Mouse (Mus musculus) adrenal gland, postnatal 14 days (tissue): ENCODE results near the gene Pak6. TPM values are rescaled to one million over a fixed set of nuclear protein-coding genes. Genes with fewer than 3 reads are reported as not detected.
"Not testable (repeated sequence)": the region's sequence is repeated elsewhere in the genome, so short reads cannot be mapped to it uniquely, and the experiment has no call there.

Source experiments
- DNase-seq: peaks from one replicate; pipeline ENCODE4 v3.0.0; 2021; ENCODE audit warnings: mixed read lengths
- long read RNA-seq, 2 experiments: library from polyadenylated mRNA; stranded (forward); transcript quantifications; one replicate each; pipeline ENCODE4 v2.0.0; 2021
- total RNA-seq: library from RNA; stranded (reverse); gene quantifications from 2 replicates; pipeline ENCODE4 v1.2.3, GENCODE M21; 2021

Gene Pak6
- 10.5 and 12.7 TPM in 2 replicates for total RNA-seq
- long read RNA-seq, experiment 1, partial matches to known transcripts = 9 of 17 reads
- long read RNA-seq, experiment 1, other reads (novel, unspliced or antisense) = 8 of 17 reads
- long read RNA-seq, experiment 2, partial matches to known transcripts = 8 of 12 reads
- long read RNA-seq, experiment 2, other reads (novel, unspliced or antisense) = 4 of 12 reads

GRCm38 (mm10) chr2:118662902-118663803 lies at the start of gene Pak6:
TSS of gene Pak6 (plus strand) at chr2:118663303.
- DNase-seq = peak; percentile 74

- no peak for DNase-seq
Measured at GRCm38 (mm10) chr2:118618013-118618412, 45.1 kb upstream of the Pak6 start.

- DNase-seq = no peak
Measured at GRCm38 (mm10) chr2:118620101-118620500, 43.0 kb upstream of the Pak6 start.

- no peak for DNase-seq
Measured at GRCm38 (mm10) chr2:118620608-118621007, 42.5 kb upstream of the Pak6 start.

GRCm38 (mm10) chr2:118629276-118629675 lies 33.8 kb upstream of the Pak6 start:
- no peak for DNase-seq

- DNase-seq = no peak
Measured at GRCm38 (mm10) chr2:118633441-118633840, 29.7 kb upstream of the Pak6 start.

- DNase-seq = no peak
Measured at GRCm38 (mm10) chr2:118637258-118637657, 25.8 kb upstream of the Pak6 start.

GRCm38 (mm10) chr2:118637888-118638526 lies 25.1 kb upstream of the Pak6 start:
- peak; percentile 83 for DNase-seq

- DNase-seq = no peak
Measured at GRCm38 (mm10) chr2:118638686-118639085, 24.4 kb upstream of the Pak6 start.

- DNase-seq = no peak
Measured at GRCm38 (mm10) chr2:118641147-118641546, 22.0 kb upstream of the Pak6 start.

GRCm38 (mm10) chr2:118642431-118642830 lies 20.7 kb upstream of the Pak6 start:
- no peak for DNase-seq

GRCm38 (mm10) chr2:118642942-118643341 lies 20.2 kb upstream of the Pak6 start:
- no peak for DNase-seq

- DNase-seq = no peak
Measured at GRCm38 (mm10) chr2:118646665-118647064, 16.4 kb upstream of the Pak6 start.

GRCm38 (mm10) chr2:118650697-118651096 lies 12.4 kb upstream of the Pak6 start:
- DNase-seq = not testable (repeated sequence)

- no peak for DNase-seq
Measured at GRCm38 (mm10) chr2:118656688-118657281, 6.3 kb upstream of the Pak6 start.

GRCm38 (mm10) chr2:118658457-118658856 lies 4.6 kb upstream of the Pak6 start:
- DNase-seq = no peak

- peak; percentile 68 for DNase-seq
Measured at GRCm38 (mm10) chr2:118659077-118659476, 4.0 kb upstream of the Pak6 start.

GRCm38 (mm10) chr2:118659493-118659892 lies 3.6 kb upstream of the Pak6 start:
- DNase-seq = no peak

- DNase-seq = peak; percentile 70
Measured at GRCm38 (mm10) chr2:118659998-118660452, 3.1 kb upstream of the Pak6 start.

GRCm38 (mm10) chr2:118661891-118662290 lies 1.2 kb upstream of the Pak6 start:
- DNase-seq = no peak

GRCm38 (mm10) chr2:118663804-118664766 lies 982 bp downstream of the Pak6 start:
- peak; percentile 64 for DNase-seq
